14 mouse cellular contexts compared by ENCODE assay signal in genomic region chr9:118629763-118630379, GRCm38 (mm10). TPM values are rescaled to one million over a fixed set of nuclear protein-coding genes. Genes with fewer than 3 reads are reported as not detected.
DNase-seq lines count a peak whose midpoint lies in the region; ATAC-seq lines count a peak whose summit lies in the region.
"Had no signal": no experiment of that assay in that cellular context is flagged by ENCODE, and none has a peak within 500 bp of the region (broad histone marks: within the 10 kb centered on the region; RNA-seq: fewer than 3 reads in every experiment).

No protein-coding gene starts in this region.

- intact Hi-C loops in left cerebral cortex, postnatal 25 days (cut with DNase I) = no loop called here

- H3K36me3 ChIP-seq in neural tube, embryonic 15.5 days = no peaks in the 10 kb centered on the region
- peaks cover 12% of the 10 kb centered on the region; the same call in 1 of the 2 replicates for H3K36me3 ChIP-seq in kidney, embryonic 16.5 days (ENCODE audit: insufficient read depth, low read length)

- no peaks in the 10 kb centered on the region for H3K9me3 ChIP-seq in neural tube, embryonic 15.5 days (replicated peaks)
- H3K9me3 ChIP-seq in kidney, embryonic 16.5 days (ENCODE audit: low read length) = no peaks in the 10 kb centered on the region

- peak; percentile 47 for DNase-seq in neural tube, embryonic 10.5 days (ENCODE audit: extremely low spot score, low spot score)
- DNase-seq in adrenal gland, postnatal 36 days = peak; percentile 74 to 81
- DNase-seq in thymus, adult 18-20 months = no peak
- no peak for DNase-seq in left cerebral cortex, postnatal 25 days (ENCODE audit: low spot score in 2 of 2)
- no peak for DNase-seq in heart, postnatal 4 days
- DNase-seq: cerebellum, postnatal 25 days; heart, postnatal 36 days; midbrain, embryonic 14.5 days; right cerebral cortex, postnatal 14 days had no signal

- no peak overlapping the region for H3K27ac ChIP-seq in neural tube, embryonic 15.5 days (replicated peaks)
- peak overlapping the region; percentile 70 for H3K27ac ChIP-seq in kidney, embryonic 16.5 days (ENCODE audit: low read length)
- H3K27ac ChIP-seq: layer of hippocampus, adult 2 months; liver, embryonic 14.5 days had no signal

- H3K9ac ChIP-seq in neural tube, embryonic 15.5 days (replicated peaks) = no peak overlapping the region
- H3K9ac ChIP-seq in kidney, embryonic 16.5 days (replicated peaks; ENCODE audit: low read length) = no peak overlapping the region
- H3K9ac ChIP-seq: liver, embryonic 14.5 days had no signal

- H3K4me1 ChIP-seq in neural tube, embryonic 15.5 days = no peaks in the 10 kb centered on the region
- peaks cover 34% of the 10 kb centered on the region for H3K4me1 ChIP-seq in kidney, embryonic 16.5 days (ENCODE audit: insufficient read depth, low read length)

- no peak overlapping the region for H3K4me2 ChIP-seq in neural tube, embryonic 15.5 days
- no peak overlapping the region for H3K4me2 ChIP-seq in kidney, embryonic 16.5 days (replicated peaks; ENCODE audit: low read depth, low read length)

- no peak for ATAC-seq in neural tube, embryonic 15.5 days (ENCODE audit: low FRiP score)
- ATAC-seq in kidney, embryonic 16.5 days (ENCODE audit: low FRiP score, low TSS enrichment) = peak; percentile 95

- H3K4me3 ChIP-seq in neural tube, embryonic 15.5 days (replicated peaks) = no peak overlapping the region
- H3K4me3 ChIP-seq in kidney, embryonic 16.5 days (ENCODE audit: low read length) = no peak overlapping the region
- H3K4me3 ChIP-seq: erythroblast, embryonic 14.5 days; layer of hippocampus, adult 2 months had no signal

- H3K27me3 ChIP-seq in neural tube, embryonic 15.5 days (replicated peaks) = no peaks in the 10 kb centered on the region
- no peaks in the 10 kb centered on the region for H3K27me3 ChIP-seq in kidney, embryonic 16.5 days (ENCODE audit: insufficient read depth, low read length)

- WGBS in neural tube, embryonic 15.5 days = 50% methylated on average over 6 of the region's 6 CpGs
- 16% methylated on average over 6 of the region's 6 CpGs for WGBS in kidney, embryonic 16.5 days

RNA-seq across cellular contexts. Expression of gene Itga9, which starts 23.4 kb away (rescaled TPM):
- polyA plus RNA-seq in neural tube, embryonic 15.5 days (2015; fragmentation: Nextera tagmentation; extraction: Ambion mirVana) = 2.6 and 5.8 TPM in 2 replicates
- 10 to 100 TPM; 56.9 to 81.3 TPM for total RNA-seq in adrenal gland, postnatal 36 days (2021)
- polyA plus RNA-seq in kidney, embryonic 16.5 days (2015; fragmentation: Nextera tagmentation; extraction: Ambion mirVana) = 10.8 and 11.1 TPM in 2 replicates
- 1 to 10 TPM; 6.7 to 7.0 TPM for total RNA-seq in left cerebral cortex, postnatal 25 days (2021)
- total RNA-seq in heart, postnatal 4 days (2021) = 100 to 1,000 TPM in 1 of 2 experiments, 10 to 100 TPM in 1; 99.6 to 116 TPM

Comparison
In these comparisons a context has a peak if more than half of its experiments do, and no peak if none do; other contexts are left out.
1. DNase-seq: peak in neural tube, embryonic 10.5 days (single experiment) and adrenal gland, postnatal 36 days (2 of 2); none in thymus, adult 18-20 months (0 of 2), left cerebral cortex, postnatal 25 days (0 of 2) and heart, postnatal 4 days (single experiment).
2. RNA of gene Itga9, which starts 23.4 kb away (total RNA-seq): 99.6 to 116 TPM in heart, postnatal 4 days and 56.9 to 81.3 TPM in adrenal gland, postnatal 36 days; 6.7 to 7.0 TPM in left cerebral cortex, postnatal 25 days; every median in the first group is over 4 times any median in the second.